Mouse (Mus musculus) megakaryocyte progenitor cell, adult 5-6 weeks (primary cell): ENCODE measurements around the gene Rbm18. TPM values are rescaled to one million over a fixed set of nuclear protein-coding genes. Genes with fewer than 3 reads are reported as not detected.
A peak's percentile ranks its signal among the peaks of the same experiment; 100 is the strongest.

Experiments
- ATAC-seq: replicated peaks from 2 replicates; pipeline ENCODE4 v1.8.0; 2016; ENCODE audit warnings: mild to moderate bottlenecking, moderate TSS enrichment, inconsistent platforms; ENCODE audit not compliant: poor library complexity
- total RNA-seq, 2 experiments: library from RNA; stranded (forward) in 1 of 2; stranded (reverse) in 1 of 2; fragments of 157-497, 149-512 nt in 1 of 2; fragments of 200-1000 nt in 1 of 2; gene quantifications; 2 replicates each; pipeline versions ENCODE4 v1.2.3 to v1.2.4; 2015 to 2017

Gene Rbm18
- total RNA-seq, 2 experiments from 2014 or later: 21.0 to 32.7 TPM

DNA sequence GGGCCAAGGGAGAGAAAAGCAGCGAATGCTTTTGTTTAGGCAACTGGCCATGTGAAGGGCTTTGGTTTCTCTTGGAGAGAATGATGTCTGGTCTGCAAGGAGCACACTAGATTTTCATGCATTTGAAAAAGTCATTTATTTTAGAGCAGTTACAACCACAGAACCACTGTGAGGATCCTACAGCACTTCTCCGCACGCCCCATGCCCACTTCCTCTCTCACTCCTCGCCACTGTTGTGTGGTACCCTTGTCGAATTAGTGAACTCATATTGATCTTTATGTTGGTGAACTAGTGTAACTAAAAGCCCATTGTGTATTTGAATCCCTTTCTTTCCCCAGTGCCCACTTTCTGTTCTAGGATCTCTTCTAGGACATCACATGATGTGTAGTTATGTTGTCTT, 61.4 kb downstream of the Rbm18 start:
- 0 out of 2 replicates have a peak, but pooled peaks have one; percentile 52 for ATAC-seq

- ATAC-seq: 0 out of 2 replicates have a peak, but pooled peaks have one; percentile 17
These were observed 62.8 kb downstream of the Rbm18 start for GRCm38 (mm10) chr2:36073781-36074180.

DNA sequence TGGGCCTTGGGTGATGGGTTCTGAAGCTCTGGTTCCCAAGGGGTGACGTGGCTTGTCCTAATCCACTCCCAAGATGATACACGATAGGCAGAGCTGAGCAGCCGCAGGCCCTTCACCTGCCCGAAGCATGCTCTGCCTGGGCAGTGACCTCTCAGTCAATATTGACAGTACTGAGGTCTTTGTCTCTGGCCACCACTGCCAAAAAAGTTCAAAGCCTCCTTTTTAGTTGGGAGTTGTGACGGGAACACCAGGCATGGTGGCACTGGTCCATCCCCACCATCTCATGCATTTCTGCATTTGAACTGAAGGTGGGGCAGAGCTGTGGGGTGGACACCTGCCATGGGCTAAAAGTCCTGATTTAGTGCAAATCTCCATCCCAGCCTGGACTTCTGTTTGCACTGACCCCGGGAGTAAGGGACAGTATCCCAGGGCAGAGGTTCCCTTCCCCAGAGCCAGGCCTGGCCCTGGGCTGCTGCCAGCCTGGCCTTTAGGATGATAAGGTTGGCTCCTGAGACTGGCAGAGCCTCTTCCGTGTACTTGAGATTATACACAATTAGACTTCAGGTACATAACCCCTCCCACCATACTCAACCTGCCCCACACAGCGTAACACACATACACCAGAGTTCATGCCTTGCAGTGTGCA, 64.8 kb downstream of the Rbm18 start:
- ATAC-seq: no peak

DNA sequence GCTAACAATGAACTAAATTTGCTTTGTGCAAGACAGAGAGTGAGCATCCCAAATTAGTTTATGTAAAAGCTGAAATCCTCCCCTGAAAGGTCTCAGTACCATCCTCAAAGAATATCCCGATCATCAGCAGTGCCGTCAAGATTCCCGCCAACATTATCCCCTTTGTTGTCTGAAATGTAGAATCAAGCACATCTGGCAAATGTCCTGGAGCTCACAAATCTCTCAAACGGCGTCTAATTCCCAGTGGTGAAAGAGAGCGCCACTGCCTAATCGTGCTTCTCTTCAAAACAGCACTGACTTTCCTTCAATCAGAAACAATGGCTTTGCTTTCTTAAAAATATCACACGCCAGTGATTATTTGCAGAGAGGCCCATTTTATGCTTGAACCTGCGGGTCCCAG, 69.4 kb downstream of the Rbm18 start:
- ATAC-seq: no peak

Other genes starting within 250 kb of the Rbm18 start
- not detected in 2 replicates for gene Ttll11, start 156.9 kb downstream of the Rbm18 start, total RNA-seq (2015)
- 0.04 TPM in 1 of 2 replicates, not detected in the other for gene Ttll11, start 156.9 kb downstream of the Rbm18 start, total RNA-seq (2017)
- gene Ndufa8, start 87.4 kb downstream of the Rbm18 start, total RNA-seq (2015): 85.0 and 100 TPM in 2 replicates
- gene Ndufa8, start 87.4 kb downstream of the Rbm18 start, total RNA-seq (2017): 42.4 and 53.3 TPM in 2 replicates
- gene Morn5, start 87.3 kb downstream of the Rbm18 start, total RNA-seq (2015): not detected in 2 replicates
- not detected in 2 replicates for gene Morn5, start 87.3 kb downstream of the Rbm18 start, total RNA-seq (2017)
- gene Lhx6, start 31.4 kb downstream of the Rbm18 start, total RNA-seq (2015): not detected in 2 replicates
- not detected in 2 replicates for gene Lhx6, start 31.4 kb downstream of the Rbm18 start, total RNA-seq (2017)
- 21.4 and 21.6 TPM in 2 replicates for gene Mrrf, start 384 bp downstream of the Rbm18 start, total RNA-seq (2015)
- 23.5 and 24.4 TPM in 2 replicates for gene Mrrf, start 384 bp downstream of the Rbm18 start, total RNA-seq (2017)
- 32.0 and 36.6 TPM in 2 replicates for gene Ptgs1, start 93.7 kb upstream of the Rbm18 start, total RNA-seq (2015)
- 40.4 and 40.5 TPM in 2 replicates for gene Ptgs1, start 93.7 kb upstream of the Rbm18 start, total RNA-seq (2017)
- not detected in 2 replicates for gene Olfr338, start 236.7 kb upstream of the Rbm18 start, total RNA-seq (2015)
- gene Olfr338, start 236.7 kb upstream of the Rbm18 start, total RNA-seq (2017): not detected in 2 replicates